Mouse (Mus musculus) NIH3T3 (cell line): ENCODE results near the gene Olfr1411.
A peak's percentile ranks its signal among the peaks of the same experiment; 100 is the strongest.

Experiments used
- DNase-seq: peaks from one replicate; pipeline ENCODE4 v3.0.0-alpha.2; 2012; ENCODE audit warnings: low read depth

Gene Olfr1411

GRCm38 (mm10) chr1:92594111-92594510, at the start of gene Olfr1411:
TSS of gene Olfr1411 (plus strand) at chr1:92594411.
- DNase-seq = no peak

DNA sequence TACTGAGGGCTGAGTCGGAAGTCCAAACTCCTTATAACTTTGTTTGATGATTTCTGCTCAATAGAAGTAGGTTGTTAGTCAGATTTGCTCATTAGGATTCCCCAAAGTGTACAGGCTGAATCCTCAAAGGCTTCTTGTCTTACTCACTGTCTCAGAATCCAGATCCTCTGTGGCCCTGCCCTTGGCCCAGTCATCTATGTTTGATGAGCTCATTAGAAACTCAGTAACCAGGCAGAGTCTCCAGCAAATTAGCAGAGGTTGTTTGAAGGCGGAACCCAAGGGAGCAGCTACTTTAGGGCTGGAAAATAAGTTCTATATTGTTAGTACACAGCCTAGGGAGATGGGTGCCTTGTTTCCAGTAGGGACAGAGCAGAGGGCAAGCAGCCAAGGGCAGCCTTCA, 48.3 kb upstream of the Olfr1411 start:
- DNase-seq = no peak

- no peak for DNase-seq
Observed at GRCm38 (mm10) chr1:92571022-92571421, 23.2 kb upstream of the Olfr1411 start, which contains the start of gene Olfr1413. TSS of gene Olfr1413 (plus strand) at chr1:92571322.

DNA sequence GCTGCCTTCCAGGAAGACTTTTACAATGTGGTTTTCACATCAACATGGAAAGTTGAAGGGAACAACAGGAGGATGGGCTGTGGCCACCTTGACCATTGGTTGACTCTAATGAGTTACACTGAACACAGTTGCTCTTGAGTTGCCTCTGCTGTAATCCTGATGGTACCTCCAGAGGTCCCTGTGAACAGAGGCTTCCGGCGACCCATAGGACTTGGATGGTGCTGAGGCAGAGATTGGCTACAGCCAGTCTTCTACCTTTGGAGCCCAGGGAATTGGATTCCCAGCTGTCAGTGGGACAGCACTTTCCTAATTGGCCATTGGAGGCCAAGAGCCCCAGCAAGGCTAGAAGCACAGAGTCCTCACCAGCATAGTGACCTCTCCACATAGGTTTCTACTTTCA, 8.7 kb upstream of the Olfr1411 start, which contains the start of gene Olfr1412:
Olfr1412 (plus strand) TSS at position 301 of the 400 bp plus-strand sequence.
- no peak for DNase-seq

GRCm38 (mm10) chr1:92596019-92596418, 1.8 kb downstream of the Olfr1411 start:
- DNase-seq = no peak

- DNase-seq = no peak
Observed at GRCm38 (mm10) chr1:92605482-92605881, 11.3 kb downstream of the Olfr1411 start, which contains the start of gene Olfr1410. TSS of gene Olfr1410 (plus strand) at chr1:92605782.

- DNase-seq = no peak
Observed at GRCm38 (mm10) chr1:92607711-92608110, 13.5 kb downstream of the Olfr1411 start.

- peak; percentile 65 for DNase-seq
Observed at GRCm38 (mm10) chr1:92611008-92611407, 16.8 kb downstream of the Olfr1411 start.

DNA sequence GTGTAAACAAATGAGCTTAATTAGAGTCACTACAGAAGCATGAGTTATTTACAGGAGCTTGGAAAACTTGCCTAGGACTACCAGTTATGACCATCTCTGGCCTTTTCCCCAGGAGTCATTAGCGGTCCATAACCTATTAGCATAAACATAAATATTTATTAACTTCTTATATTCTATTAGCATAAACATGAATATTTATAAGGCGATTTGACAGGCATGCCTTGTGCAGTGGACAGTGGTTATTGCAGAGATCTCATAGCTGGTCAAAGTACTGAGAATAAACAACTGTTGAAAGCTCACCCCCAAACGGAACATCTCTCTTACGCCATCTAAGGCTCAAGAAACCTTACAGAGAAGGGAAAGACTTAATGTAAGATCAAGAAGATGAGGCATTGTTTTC, 19.0 kb downstream of the Olfr1411 start:
- DNase-seq = no peak

- peak; percentile 87 for DNase-seq
Observed at GRCm38 (mm10) chr1:92614516-92614915, 20.3 kb downstream of the Olfr1411 start.

- DNase-seq = peak; percentile 86
Observed at GRCm38 (mm10) chr1:92616046-92616445, 21.8 kb downstream of the Olfr1411 start.

- no peak for DNase-seq
Observed at GRCm38 (mm10) chr1:92617488-92617887, 23.3 kb downstream of the Olfr1411 start, which contains the start of gene Olfr12. TSS of gene Olfr12 (plus strand) at chr1:92617788.

DNA sequence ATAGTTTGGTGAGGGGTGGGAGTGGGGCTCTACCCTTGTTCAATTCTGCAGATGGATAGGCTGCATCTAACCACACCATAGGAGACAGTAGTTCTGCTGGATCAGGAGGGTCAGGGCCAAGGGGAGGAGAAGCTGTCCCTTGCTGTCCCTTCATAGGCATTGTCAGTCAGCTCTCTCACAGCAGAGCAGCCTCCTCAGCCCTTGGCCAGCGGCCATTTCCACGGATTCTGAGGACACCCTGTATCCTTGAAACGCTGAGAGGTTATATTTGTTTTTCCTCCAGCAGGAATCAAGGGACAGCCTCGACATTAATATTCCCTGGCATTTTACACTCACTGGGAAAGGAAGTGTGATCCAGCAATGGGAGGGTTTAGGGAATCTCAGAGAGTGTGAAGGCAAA, 24.1 kb downstream of the Olfr1411 start:
- no peak for DNase-seq

GRCm38 (mm10) chr1:92628227-92628626, 34.0 kb downstream of the Olfr1411 start:
- no peak for DNase-seq

- DNase-seq = no peak
Observed at GRCm38 (mm10) chr1:92632196-92632595, 38.0 kb downstream of the Olfr1411 start.

DNA sequence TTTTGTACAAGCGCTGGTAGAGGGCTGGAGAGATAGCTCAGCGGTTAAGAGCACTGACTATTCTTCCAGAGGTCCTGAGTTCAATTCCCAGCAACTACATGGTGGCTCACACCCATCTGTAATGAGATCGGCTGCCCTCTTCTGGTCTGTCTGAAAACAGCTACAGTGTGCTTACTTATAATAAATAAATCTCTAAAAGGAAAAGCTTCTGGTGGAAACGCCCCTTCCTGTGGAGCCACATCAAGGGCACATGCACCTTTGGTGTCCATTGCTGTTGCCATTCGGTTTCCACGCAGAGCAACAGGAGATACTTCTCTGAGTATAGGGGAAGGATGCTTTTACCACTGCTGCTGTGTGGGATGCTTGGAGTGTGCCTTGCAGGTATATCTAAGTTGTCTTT, 38.7 kb downstream of the Olfr1411 start:
- DNase-seq = no peak

DNA sequence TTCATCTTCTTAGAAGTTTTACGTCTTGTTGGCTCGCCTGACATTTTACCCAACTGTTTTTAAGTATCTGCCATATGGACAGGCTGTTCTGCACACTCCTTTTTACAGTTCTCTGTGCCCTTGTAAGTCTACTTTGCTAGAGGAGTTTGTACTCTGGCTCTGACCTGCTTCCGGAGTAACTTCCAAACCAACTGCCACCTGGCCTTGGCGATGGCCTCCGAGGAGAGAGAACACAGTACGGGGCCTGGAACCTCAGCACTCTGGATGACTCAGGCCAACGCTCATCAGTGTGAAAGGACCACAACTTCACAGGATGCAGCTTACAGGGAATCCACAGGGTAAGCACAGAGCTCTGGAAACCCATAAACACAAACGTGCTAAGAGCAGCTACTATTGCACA, 39.5 kb downstream of the Olfr1411 start:
- DNase-seq = no peak

DNA sequence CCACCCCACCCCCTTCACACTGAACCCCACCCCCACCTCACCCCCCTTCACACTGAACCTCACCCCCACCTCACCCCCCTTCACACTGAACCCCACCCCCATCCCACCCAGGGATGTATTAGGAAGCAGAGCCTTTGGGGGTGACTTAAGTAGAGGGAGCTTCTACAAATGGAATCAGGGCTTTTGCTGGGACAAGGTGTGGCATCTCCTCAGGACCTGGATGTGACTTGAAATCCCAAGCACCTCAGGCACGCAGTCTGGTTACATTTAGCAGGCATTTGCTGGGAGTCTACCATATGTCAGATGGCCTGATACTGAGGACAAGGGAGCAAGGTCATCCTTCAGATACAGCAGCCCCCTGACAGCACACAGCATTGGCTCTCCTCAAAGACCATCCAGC, 40.4 kb downstream of the Olfr1411 start:
- DNase-seq = no peak

- DNase-seq = peak; percentile 83
Observed at GRCm38 (mm10) chr1:92634976-92635599, 40.9 kb downstream of the Olfr1411 start.

DNA sequence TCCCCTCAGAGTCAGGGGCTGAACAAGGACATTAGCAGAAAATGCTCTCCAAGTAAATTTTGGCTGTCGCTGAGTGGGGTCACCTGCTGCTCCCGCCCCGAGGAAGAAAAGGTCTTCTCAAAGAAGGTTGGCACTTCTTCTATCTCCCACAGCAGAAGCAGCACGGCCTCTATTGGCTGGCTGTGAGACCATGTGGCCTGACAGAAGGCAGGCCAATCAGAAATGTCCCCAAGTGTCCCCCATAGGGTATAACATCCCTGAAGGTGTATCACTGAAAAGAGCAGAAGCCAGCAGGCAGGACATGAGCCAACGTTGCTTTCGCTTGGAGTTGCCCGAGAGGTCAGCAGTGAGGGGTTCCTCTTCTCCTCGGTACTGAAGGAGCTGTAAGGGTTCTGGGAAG, 41.8 kb downstream of the Olfr1411 start:
- no peak for DNase-seq

DNA sequence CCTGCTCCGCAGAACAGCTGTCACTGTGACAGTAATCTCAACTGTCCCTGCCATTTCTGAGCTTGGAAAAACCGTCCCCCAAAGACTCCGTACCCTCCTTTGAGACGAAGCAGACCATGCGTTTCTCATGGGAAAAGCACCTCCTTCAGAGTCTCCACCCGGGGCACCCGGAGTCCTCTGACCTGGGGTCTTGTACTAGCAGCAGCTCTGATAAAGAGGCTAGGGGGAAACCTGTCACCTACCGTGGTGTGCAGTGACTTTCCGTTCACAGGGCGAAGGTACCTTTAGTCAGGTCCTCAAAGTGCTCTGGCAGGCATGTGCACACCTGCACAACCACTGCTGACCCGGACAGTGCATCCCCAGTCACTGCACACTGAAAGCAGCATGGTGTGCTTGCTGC, 42.5 kb downstream of the Olfr1411 start:
- no peak for DNase-seq

DNA sequence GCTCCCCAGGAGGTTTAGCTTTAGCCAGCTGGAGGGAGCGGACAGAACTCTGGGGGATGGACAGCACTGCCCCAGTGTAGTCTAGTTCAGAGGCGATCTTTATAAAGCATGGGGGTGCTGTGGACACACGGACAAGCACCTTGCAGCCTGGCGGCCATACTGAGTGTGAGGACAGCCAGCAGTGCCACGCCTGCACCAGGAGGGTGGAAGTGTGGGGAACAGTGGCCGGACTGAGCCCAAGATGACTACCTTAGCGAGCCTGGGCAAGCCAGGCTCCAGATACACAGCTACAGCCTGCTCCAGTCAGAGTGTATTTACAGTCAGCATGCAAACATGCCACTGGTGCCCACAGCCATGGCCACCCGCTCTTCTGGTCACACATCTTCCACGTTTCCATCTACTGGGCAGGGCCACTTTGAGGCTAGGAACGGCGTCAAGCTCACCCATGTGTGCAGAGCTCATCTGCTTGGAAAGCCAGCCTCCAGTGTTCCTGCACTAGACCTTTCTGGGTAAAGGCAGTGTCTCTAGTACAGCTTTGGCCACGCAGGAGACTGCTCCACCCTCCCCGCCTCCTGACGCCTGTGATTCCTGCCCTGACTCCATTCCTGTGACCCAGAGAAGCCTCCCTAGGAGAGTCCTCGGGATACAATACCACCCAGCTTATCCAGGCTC, 43.4 kb downstream of the Olfr1411 start:
- DNase-seq = no peak

GRCm38 (mm10) chr1:92638181-92638580, 44.0 kb downstream of the Olfr1411 start:
- peak; percentile 33 for DNase-seq

DNA sequence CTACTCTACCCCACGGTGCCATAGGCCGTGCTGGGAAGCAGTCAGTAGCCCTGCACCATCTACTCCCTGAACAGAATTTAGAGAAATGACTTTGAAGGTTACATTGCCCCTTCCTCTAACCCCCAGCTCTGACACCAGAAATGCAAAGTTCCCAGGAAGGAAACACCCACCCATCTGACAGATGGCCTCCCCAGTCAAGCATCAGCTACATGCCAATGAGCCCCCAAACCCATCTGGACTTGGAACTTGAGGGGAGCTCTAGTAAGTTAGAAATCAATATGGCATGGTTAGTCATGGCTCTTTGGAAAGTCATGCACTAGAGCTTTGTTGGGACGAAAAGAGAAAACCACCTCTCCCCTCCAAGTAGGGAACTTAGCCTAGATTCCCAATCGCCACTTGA, 44.5 kb downstream of the Olfr1411 start:
- no peak for DNase-seq
